Mouse (Mus musculus) bone marrow, adult 2 months (tissue): Measurements from ENCODE around the gene Eif3i.

Source experiments
- CTCF ChIP-seq: fragments of 200-500 bp; IDR thresholded peaks from 2 replicates; pipeline ENCODE4 v1.5.1; 2011; ENCODE audit warnings: low read length, control low read depth; ENCODE audit not compliant: control insufficient read depth, insufficient read depth
- POLR2A ChIP-seq: fragments of 200-500 bp; IDR thresholded peaks from 2 replicates; pipeline ENCODE4 v1.6.1; 2011; ENCODE audit warnings: low read depth, mild to moderate bottlenecking, control low read depth, low read length, borderline replicate concordance; ENCODE audit not compliant: control insufficient read depth

GRCm38 (mm10) chr4:129557256-129557808 is 43.1 kb downstream of the Eif3i start:
- TF ChIP-seq CTCF (no peak), POLR2A (no peak)
